Mouse (Mus musculus) brain, adult 10 weeks (tissue): ENCODE results near the gene Siglecf. TPM values are rescaled to one million over a fixed set of nuclear protein-coding genes. Genes with fewer than 3 reads are reported as not detected.

Source experiments
- polyA plus RNA-seq: library from polyadenylated mRNA; stranded (reverse); fragments of 350-450 nt; fragmentation: Illumina TruSeq; extraction: RNeasy Lipid Tissue Mini Kit (QIAGEN cat#74804); gene quantifications from one replicate; pipeline ENCODE4 v1.2.3, GENCODE M21; 2015; ENCODE audit warnings: low read depth, low replicate concordance

Gene Siglecf
- polyA plus RNA-seq: 0.48 TPM

DNA sequence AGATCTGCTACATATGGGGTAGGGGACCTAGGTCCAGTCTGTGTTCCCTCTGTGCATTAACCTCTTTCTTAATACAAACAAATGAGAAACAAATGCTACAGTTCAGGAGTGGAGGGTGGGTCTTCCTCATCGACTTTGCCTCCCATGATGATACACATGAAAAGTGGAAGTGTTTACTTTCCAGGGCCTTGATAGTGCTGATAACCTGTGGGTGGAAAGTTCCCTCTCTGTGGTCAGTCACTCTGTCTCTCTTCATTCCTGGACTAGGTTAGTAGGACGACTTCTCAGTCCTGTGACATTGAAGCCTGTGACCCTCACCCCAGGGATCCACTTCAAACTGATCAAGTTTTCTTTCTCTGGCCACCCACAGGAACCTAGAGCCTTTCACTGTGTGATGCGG, at the start of gene Siglecf:
Gene Siglecf, plus strand, starts transcription at position 188 of the 400 bp plus-strand sequence.

GRCm38 (mm10) chr7:43313013-43313428, 38.1 kb upstream of the Siglecf start, which contains the start of gene Zfp715:
Gene Zfp715 (minus strand): TSS chr7:43313294.

GRCm38 (mm10) chr7:43408131-43408553, 57.0 kb downstream of the Siglecf start, which contains the start of gene Siglecg:
Gene Siglecg (plus strand): TSS chr7:43408204.

Other genes starting within 250 kb of the Siglecf start
- gene Zfp936, start 237.1 kb upstream of the Siglecf start, polyA plus RNA-seq: not detected
- 28.3 TPM for gene Zfp715, start 38.0 kb upstream of the Siglecf start, polyA plus RNA-seq
- not detected for gene Siglecg, start 56.9 kb downstream of the Siglecf start, polyA plus RNA-seq
- gene Lim2, start 76.3 kb downstream of the Siglecf start, polyA plus RNA-seq: not detected
- gene Nkg7, start 85.7 kb downstream of the Siglecf start, polyA plus RNA-seq: not detected
- gene Cldnd2, start 89.4 kb downstream of the Siglecf start, polyA plus RNA-seq: not detected
- gene Etfb, start 92.7 kb downstream of the Siglecf start, polyA plus RNA-seq: 91.5 TPM
- gene Gm45233, start 92.8 kb downstream of the Siglecf start, polyA plus RNA-seq: 0.70 TPM
- 2.1 TPM for gene Vsig10l, start 111.8 kb downstream of the Siglecf start, polyA plus RNA-seq
- 29.8 TPM for gene Iglon5, start 138.7 kb downstream of the Siglecf start, polyA plus RNA-seq
- gene 4931406B18Rik, start 154.6 kb downstream of the Siglecf start, polyA plus RNA-seq: not detected
- gene Cd33, start 193.1 kb downstream of the Siglecf start, polyA plus RNA-seq: 5.4 TPM
- 6.1 TPM for gene Zfp658, start 210.9 kb downstream of the Siglecf start, polyA plus RNA-seq
- 13.2 TPM for gene Zfp719, start 228.3 kb downstream of the Siglecf start, polyA plus RNA-seq